Mouse (Mus musculus) midbrain, embryonic 12.5 days (tissue): ENCODE data around the gene Gm3839. TPM values are rescaled to one million over a fixed set of nuclear protein-coding genes. Genes with fewer than 3 reads are reported as not detected.

Experiments used
- microRNA-seq: library from miRNA; unstranded; fragments of <30 nt; microRNA quantifications from one replicate; pipeline ENCODE4, GENCODE M21; 2017
- polyA plus RNA-seq: library from polyadenylated mRNA; unstranded; fragments of >200 nt; fragmentation: Nextera tagmentation; extraction: Ambion mirVana; gene quantifications from 2 replicates; pipeline ENCODE4 v1.2.1, GENCODE M21; 2016

Gene Gm3839
- polyA plus RNA-seq, 1 experiment from 2014 or later = 1.3 TPM

Small RNAs within 50 kb of the gene (microRNA-seq; reads per million reads assigned to microRNA genes)
- not detected for gene Mir5124b

Other genes with a start within 250 kb of the Gm3839 start
- gene Fhit, start 194.7 kb downstream of the Gm3839 start, polyA plus RNA-seq = 5.3 and 6.7 TPM in 2 replicates
- gene Ptprg, start 196.8 kb upstream of the Gm3839 start, polyA plus RNA-seq = 39.9 and 47.4 TPM in 2 replicates